Mouse (Mus musculus): ENCODE measurements around the gene Olfr741. TPM values are rescaled to one million over a fixed set of nuclear protein-coding genes. Genes with fewer than 3 reads are reported as not detected.

Olfr741 gene
- polyA plus RNA-seq (2015; fragmentation: Illumina TruSeq; extraction: RNeasy Lipid Tissue Mini Kit (QIAGEN cat#74804); ENCODE audit: low read depth, low replicate concordance): not detected

GRCm38 (mm10) chr14:50472438-50472837 is at the start of gene Olfr741:
Olfr741 (plus strand) TSS chr14:50472738.

GRCm38 (mm10) chr14:50445245-50445644 is 27.3 kb upstream of the Olfr741 start, which contains the start of gene Olfr740:
Olfr740 (plus strand) TSS chr14:50445545.

GRCm38 (mm10) chr14:50503300-50503699 is 30.8 kb downstream of the Olfr741 start, which contains the start of gene Olfr742:
Olfr742 (plus strand) TSS chr14:50503600.

GRCm38 (mm10) chr14:50521539-50521938 is 49.0 kb downstream of the Olfr741 start, which contains the start of gene Olfr743:
Olfr743 (plus strand) TSS chr14:50521839.

Other genes with a start within 250 kb of the Olfr741 start
- not detected for gene Olfr731, start 230.9 kb upstream of the Olfr741 start, polyA plus RNA-seq (2015; fragmentation: Illumina TruSeq; extraction: RNeasy Lipid Tissue Mini Kit (QIAGEN cat#74804); ENCODE audit: low read depth, low replicate concordance)
- not detected for gene Olfr732, start 188.5 kb upstream of the Olfr741 start, polyA plus RNA-seq (2015; fragmentation: Illumina TruSeq; extraction: RNeasy Lipid Tissue Mini Kit (QIAGEN cat#74804); ENCODE audit: low read depth, low replicate concordance)
- gene Olfr733, start 171.2 kb upstream of the Olfr741 start, polyA plus RNA-seq (2015; fragmentation: Illumina TruSeq; extraction: RNeasy Lipid Tissue Mini Kit (QIAGEN cat#74804); ENCODE audit: low read depth, low replicate concordance): not detected
- not detected for gene Olfr734, start 146.0 kb upstream of the Olfr741 start, polyA plus RNA-seq (2015; fragmentation: Illumina TruSeq; extraction: RNeasy Lipid Tissue Mini Kit (QIAGEN cat#74804); ENCODE audit: low read depth, low replicate concordance)
- gene Olfr735, start 123.9 kb upstream of the Olfr741 start, polyA plus RNA-seq (2015; fragmentation: Illumina TruSeq; extraction: RNeasy Lipid Tissue Mini Kit (QIAGEN cat#74804); ENCODE audit: low read depth, low replicate concordance): not detected
- gene Tlr11, start 114.8 kb upstream of the Olfr741 start, polyA plus RNA-seq (2015; fragmentation: Illumina TruSeq; extraction: RNeasy Lipid Tissue Mini Kit (QIAGEN cat#74804); ENCODE audit: low read depth, low replicate concordance): not detected
- gene Olfr736, start 91.6 kb upstream of the Olfr741 start, polyA plus RNA-seq (2015; fragmentation: Illumina TruSeq; extraction: RNeasy Lipid Tissue Mini Kit (QIAGEN cat#74804); ENCODE audit: low read depth, low replicate concordance): not detected
- gene Olfr738, start 65.2 kb upstream of the Olfr741 start, polyA plus RNA-seq (2015; fragmentation: Illumina TruSeq; extraction: RNeasy Lipid Tissue Mini Kit (QIAGEN cat#74804); ENCODE audit: low read depth, low replicate concordance): not detected
- gene Olfr739, start 54.1 kb upstream of the Olfr741 start, polyA plus RNA-seq (2015; fragmentation: Illumina TruSeq; extraction: RNeasy Lipid Tissue Mini Kit (QIAGEN cat#74804); ENCODE audit: low read depth, low replicate concordance): not detected
- gene Olfr740, start 27.2 kb upstream of the Olfr741 start, polyA plus RNA-seq (2015; fragmentation: Illumina TruSeq; extraction: RNeasy Lipid Tissue Mini Kit (QIAGEN cat#74804); ENCODE audit: low read depth, low replicate concordance): not detected
- not detected for gene Olfr742, start 30.9 kb downstream of the Olfr741 start, polyA plus RNA-seq (2015; fragmentation: Illumina TruSeq; extraction: RNeasy Lipid Tissue Mini Kit (QIAGEN cat#74804); ENCODE audit: low read depth, low replicate concordance)
- gene Olfr743, start 49.1 kb downstream of the Olfr741 start, polyA plus RNA-seq (2015; fragmentation: Illumina TruSeq; extraction: RNeasy Lipid Tissue Mini Kit (QIAGEN cat#74804); ENCODE audit: low read depth, low replicate concordance): not detected
- not detected for gene Olfr744, start 142.1 kb downstream of the Olfr741 start, polyA plus RNA-seq (2015; fragmentation: Illumina TruSeq; extraction: RNeasy Lipid Tissue Mini Kit (QIAGEN cat#74804); ENCODE audit: low read depth, low replicate concordance)
- gene Olfr745, start 166.7 kb downstream of the Olfr741 start, polyA plus RNA-seq (2015; fragmentation: Illumina TruSeq; extraction: RNeasy Lipid Tissue Mini Kit (QIAGEN cat#74804); ENCODE audit: low read depth, low replicate concordance): not detected
- not detected for gene Olfr746, start 174.3 kb downstream of the Olfr741 start, polyA plus RNA-seq (2015; fragmentation: Illumina TruSeq; extraction: RNeasy Lipid Tissue Mini Kit (QIAGEN cat#74804); ENCODE audit: low read depth, low replicate concordance)
- not detected for gene Olfr747, start 220.5 kb downstream of the Olfr741 start, polyA plus RNA-seq (2015; fragmentation: Illumina TruSeq; extraction: RNeasy Lipid Tissue Mini Kit (QIAGEN cat#74804); ENCODE audit: low read depth, low replicate concordance)
- gene Olfr748, start 234.6 kb downstream of the Olfr741 start, polyA plus RNA-seq (2015; fragmentation: Illumina TruSeq; extraction: RNeasy Lipid Tissue Mini Kit (QIAGEN cat#74804); ENCODE audit: low read depth, low replicate concordance): not detected